Mouse (Mus musculus) thymus, postnatal 14 days (tissue): ENCODE measurements around the gene Smyd2.

Source experiments
- DNase-seq: peaks from one replicate; pipeline ENCODE4 v3.0.0; 2021

Gene Smyd2

GRCm38 (mm10) chr1:189917126-189917500 is 5.0 kb downstream of the Smyd2 start:
- DNase-seq: no peak

DNA sequence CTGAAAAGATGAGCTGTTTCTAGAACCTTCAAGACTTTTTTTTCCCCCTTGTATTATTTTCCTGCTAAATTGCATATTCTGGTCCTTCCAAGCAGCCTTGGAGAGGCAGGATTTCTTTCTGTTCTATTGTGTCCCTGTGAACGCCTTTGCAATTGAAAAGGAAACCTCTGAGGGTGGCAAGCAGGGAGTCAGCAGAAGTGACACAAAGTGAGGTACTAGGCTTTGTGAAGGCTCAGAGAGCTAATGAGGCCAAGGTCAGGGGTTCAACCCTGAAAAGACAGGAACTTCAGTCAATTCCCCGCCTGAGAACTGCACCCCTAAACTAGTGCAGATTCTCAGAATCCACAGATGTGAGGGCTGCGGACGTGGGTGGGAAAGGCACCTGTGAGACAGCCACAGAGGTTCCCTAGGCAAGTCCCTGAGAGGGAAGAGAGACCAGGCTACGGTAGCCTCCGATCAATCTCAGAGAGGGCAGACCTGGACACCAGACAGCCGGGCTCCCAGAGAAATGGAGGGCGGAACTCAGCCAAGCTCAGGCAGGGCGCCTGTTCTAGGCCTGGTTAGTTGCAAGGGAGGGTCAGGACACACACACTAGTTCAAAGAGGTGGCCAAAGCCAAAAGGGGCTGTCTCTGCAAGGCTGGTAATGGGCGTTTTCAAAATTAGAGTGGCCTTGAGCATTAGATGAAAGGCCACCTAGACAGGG is 5.6 kb downstream of the Smyd2 start:
- peak; percentile 21 for DNase-seq

DNA sequence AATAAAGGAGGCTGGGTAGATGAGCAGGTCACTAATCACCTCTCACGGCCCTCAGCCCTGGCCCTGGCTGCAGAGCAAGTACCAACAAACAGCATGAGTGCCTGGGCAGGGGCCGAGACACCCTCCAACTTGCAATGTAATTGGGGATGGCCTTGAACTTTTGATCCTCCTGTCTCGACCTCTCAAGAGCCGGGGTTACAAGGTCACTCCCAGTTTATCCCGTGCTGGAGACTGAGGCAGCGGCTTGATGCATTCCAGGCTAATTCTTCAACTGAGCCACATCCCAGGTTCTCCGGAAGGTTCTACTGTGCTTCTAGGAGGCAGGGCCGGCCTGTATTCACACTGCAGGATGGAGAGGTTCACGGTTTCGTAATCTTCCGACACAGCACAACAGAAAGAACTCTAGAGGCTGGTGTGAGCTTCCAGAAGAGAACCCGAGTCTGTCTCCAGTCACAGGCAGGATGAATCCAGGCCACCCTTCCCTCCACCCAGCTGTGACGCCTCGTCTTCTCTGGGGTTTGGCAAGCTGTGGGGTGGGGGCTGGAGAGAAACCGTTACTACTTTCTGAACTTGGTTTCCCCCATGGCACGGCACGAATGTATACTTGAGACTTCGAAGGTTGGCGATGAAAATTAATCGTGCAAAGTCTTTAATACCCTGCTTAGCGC is 8.9 kb downstream of the Smyd2 start:
- no peak for DNase-seq

DNA sequence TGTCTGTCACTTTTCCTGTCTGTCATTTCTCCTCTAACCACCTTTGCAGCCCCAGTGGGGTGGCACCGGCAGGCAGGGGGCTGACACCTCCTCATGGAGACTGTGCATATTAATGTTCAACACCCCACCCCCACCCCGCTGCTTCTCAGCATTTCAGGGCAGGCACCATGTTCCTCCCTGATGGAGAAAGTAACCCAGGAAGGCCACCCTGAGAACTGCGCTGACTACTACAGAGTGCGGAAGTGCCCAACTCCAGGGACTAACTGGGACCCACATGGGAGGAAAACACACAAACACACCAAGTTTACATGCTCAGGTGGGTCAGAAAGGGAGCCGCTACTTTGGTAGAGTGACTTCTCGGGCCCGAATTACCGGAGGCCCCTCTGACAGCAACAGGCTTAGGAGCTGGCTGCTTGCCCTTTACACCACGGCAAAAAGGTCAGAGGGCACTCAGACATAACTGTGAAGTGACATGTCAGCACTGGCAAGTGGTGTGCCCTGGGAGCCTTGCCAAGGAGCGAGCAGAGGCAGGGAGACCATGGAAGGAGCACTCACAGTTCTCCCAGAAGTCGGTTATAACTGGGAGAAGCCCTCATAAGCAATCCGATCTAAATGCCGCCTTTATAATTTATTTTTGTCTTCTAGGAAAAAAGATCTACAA is 11.3 kb downstream of the Smyd2 start:
- DNase-seq: no peak

- DNase-seq: no peak
Observed at GRCm38 (mm10) chr1:189903169-189903568, 19.0 kb downstream of the Smyd2 start.

DNA sequence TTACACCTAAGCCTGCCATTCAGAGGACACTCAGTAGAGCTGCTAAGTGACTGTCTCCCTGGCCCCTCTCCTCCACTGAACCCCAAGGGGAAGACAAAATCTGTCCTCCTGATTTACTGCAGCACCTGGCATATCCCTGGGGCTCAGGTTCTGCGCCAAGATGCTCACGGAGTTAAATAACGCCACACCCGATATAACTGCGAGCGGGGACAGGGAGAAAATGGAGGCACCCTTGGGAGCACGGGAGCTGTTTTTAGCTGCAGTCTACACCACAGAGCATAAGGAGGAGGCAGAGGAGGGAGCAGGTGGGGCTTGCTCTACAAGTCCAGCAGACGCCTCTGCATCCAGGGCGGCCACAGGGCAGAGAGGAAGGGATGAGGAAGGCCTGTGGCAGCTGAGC is 19.8 kb downstream of the Smyd2 start:
- no peak for DNase-seq

DNA sequence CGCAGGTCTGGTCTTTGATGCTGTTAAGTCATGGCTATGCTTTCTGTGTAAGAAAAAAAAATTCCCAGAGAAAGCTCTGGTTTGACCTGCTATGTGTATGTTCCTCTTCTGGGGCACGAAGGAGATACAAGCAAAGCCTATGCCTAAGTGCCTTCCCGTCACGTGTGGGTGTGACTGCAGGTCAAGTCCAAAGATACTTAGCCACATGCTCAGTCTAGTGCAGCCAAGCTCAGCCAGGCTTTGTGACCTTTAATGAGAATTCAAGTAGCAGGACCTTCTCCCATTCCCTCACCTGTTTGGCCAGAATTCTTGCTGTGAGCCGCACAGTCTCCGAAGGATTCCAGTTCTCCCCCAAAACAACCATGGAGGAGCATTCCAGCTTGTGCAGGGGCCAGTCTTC is 22.6 kb downstream of the Smyd2 start:
- no peak for DNase-seq

DNA sequence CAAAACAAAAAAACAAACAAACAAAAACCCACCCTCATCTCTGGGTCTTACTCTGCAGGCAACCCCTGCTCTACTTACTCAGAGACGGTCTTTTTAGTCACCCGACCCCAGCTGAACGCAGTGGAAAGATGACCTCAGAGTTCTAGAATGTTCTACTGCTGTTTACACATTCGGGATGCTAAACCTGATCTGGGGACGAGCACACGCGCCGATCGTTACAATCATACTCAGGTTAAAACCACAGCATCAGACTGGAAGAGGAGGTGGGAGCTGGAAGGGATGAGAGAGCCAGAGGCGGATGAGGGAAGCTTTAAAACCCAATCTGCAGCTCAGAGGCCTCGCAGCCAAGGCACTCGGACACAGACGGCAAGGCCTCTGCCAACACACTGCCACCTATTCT is 23.5 kb downstream of the Smyd2 start:
- DNase-seq: no peak

DNA sequence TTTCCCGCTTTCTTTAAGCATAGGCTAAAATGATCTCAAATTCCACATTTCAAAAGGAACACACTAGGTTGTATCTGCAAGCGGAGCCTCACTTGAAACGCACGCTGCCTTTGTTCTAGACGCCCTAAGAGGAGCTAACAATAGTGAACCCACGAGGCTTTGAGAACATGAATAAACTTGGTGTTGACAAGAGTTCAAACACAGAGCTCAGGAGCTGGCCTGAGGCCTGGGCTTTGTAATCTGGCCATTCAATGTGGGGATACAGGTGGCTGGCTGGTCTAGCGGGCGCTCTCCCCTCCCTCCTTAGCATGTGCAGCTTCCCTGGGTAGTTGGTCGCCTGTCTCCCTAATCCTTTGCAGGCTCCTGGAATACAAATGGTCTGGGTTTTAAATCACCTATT is 24.3 kb downstream of the Smyd2 start:
- DNase-seq: no peak

DNA sequence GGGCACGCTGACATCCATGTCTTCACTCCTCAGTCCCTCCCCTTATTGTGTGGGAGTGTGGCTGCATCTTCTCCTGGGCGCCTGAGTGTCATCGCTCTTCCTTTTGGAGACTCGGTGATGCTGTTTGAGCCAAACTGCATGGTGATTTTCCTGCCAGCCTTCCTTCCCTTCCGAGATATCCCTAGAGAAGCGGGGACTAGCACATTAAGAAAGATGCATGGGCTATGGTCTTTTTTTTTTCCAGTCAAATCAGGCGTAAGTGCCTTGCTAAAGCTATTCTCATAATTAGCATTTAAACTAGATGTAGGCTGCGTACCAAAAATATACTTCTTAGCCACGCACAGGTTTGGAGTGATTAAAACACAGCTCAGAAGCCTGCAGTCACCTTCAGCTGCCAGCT is 28.0 kb downstream of the Smyd2 start:
- DNase-seq: no peak

DNA sequence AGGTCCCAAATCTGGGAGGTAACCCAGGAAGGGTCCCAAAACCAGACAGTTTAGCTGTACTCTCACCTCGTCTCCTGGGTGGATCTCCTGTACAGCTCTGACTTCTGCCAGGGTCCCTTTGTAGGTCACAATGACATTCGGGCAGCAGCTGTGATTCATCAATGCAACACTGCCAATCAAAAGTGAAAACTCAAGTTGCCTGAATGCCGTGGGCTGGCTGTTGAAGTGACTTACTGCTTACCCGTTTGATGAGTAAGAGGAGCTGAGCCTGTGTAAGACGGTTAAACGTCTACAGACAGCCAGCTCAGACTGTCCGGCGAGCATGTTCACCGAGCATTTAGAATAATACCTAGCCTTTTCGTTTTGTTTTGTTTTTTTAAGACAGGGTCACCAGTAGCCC is 33.4 kb downstream of the Smyd2 start:
- no peak for DNase-seq

GRCm38 (mm10) chr1:189887518-189887917 is 34.6 kb downstream of the Smyd2 start:
- DNase-seq: peak; percentile 63

DNA sequence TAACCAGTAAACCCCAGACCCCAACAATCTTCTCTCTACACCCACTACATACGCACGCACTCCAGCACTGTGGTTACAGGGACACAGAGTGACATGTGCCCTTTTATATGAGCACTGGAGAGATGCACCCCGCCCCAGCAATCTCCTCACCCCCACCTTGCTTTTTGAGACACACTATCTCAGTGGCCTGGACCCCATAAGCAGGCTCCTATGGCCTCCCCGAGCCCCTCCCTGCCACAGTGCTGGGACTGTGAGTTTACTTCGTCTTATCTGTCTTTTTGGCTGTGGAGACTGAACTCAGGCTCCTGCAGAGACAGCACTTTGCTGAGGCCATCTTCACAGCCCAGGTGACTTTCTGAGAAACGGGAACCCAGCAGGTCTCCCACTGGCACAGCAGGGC is 36.2 kb downstream of the Smyd2 start:
- no peak for DNase-seq

DNA sequence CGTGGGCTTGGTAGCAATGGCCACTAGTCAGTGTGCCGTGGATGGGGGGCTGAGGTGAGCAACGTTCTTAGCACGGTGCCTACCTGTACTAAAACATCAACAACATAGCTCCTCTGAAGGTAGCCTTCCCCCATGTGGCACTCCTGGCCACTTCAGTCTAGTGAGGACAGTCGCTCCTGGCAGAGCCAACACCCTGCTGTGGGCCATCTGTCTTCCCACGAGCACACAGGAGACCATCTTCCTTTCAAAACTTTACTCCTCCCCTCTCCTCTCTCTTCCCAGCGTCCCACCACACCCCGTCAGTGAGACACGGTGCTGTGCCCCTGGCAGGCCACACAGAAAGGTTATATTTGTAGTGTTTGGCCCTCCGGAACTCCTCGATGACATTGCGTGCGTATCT is 37.2 kb downstream of the Smyd2 start:
- no peak for DNase-seq

- peak; percentile 72 for DNase-seq
Observed at GRCm38 (mm10) chr1:189883531-189884170, 38.5 kb downstream of the Smyd2 start.

GRCm38 (mm10) chr1:189882886-189883285 is 39.3 kb downstream of the Smyd2 start:
- peak; percentile 84 for DNase-seq

DNA sequence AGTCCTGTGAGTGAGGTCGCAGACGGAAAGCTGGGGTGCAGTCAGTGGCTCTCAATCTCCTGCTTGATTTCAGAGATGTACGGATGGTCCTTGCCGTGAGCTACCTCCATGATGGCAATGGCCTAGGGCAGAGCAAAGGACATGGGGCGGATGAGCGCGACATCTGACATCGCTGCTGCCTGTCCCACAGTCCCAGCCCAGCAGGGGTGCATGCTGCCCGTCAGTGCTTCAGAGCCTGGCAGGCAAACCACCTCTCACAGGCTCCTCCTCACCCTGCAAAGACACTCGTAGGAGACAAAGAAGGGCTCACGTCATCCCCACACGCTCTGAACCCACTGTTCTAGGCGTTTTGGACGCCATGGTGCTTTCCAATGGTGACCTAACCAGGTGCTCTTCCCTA is 41.4 kb downstream of the Smyd2 start:
- no peak for DNase-seq

DNA sequence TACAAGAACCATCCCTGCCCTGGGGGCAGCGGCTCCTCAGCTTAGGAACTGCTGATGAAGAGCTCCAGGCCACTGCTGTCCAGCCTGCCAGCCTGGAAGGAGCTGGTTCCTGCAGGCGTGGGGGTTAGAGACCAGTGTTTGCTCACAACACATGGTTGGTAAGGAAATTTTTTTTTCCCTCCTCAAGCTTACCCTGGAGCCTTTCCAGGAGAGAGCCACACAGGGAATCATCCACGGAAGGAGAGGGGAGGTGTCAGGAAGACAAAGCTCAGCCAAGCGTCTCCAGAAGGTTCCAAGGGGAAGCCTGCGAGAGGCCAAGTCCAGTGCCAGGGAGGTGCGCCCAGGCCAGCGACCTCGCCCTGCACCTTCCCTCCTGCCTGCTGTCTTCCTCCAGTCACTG is 42.2 kb downstream of the Smyd2 start:
- DNase-seq: no peak

GRCm38 (mm10) chr1:189879212-189879611 is 43.0 kb downstream of the Smyd2 start:
- DNase-seq: no peak

DNA sequence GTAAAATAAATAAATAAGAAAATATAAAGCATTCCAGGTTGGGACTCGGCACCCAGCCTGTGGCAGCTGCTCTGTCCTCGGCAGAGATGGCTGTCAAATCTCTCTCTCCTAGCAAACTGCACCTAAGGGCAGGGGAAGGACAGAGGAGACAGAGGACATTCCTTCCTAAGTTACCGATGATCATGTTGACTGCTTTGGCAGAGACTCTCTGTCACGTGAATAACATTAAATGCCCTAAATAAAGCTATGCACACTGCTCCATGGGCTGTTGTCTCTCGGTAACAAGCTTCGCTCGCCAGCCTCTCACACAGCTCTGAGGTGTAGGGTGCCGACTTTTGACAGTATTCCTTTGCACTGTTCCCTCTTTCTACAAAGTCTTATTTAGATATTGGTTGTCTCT is 46.0 kb downstream of the Smyd2 start:
- DNase-seq: no peak

- no peak for DNase-seq
Observed at GRCm38 (mm10) chr1:189875439-189875861, 46.7 kb downstream of the Smyd2 start.

DNA sequence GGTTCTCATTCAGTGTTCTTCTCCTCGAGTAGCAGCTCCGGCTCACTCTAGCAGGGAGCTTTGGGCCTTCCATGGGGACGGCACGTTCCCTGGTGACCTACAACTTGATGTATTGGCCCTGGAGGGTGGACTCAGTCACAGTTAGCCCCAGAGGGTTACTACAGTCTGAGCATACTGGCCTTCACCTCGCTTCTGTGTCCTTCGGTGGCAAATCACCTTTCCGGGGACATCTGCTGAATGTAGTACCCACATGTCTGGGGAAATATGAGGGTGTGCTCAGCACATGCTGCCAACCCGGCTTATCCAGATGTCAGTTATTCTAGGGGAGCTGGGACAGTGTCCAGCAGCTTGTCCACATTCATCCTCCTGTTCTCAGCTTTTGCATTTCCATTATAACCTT is 48.6 kb downstream of the Smyd2 start:
- DNase-seq: no peak

DNA sequence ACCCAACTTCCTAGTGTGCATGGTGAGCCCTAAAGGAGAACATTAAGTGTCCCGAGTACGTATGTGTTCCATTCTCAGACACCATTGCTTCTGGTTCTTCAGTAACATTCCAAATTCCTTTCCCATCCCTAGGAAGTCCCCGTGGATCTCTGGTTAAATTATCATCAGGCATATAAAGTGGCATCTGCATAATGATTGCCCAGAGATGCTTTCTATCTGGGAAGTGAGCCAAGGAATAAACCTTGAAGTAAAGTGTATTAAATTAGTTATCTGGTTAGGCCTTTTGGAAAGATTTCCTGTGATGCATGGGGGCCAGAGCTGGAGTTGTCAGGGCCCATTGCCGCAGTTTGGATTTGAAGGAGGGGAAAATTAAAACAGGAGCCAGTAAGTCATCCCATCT is 50.1 kb downstream of the Smyd2 start:
- DNase-seq: no peak

- no peak for DNase-seq
Observed at GRCm38 (mm10) chr1:189871625-189872024, 50.5 kb downstream of the Smyd2 start.
